Mouse (Mus musculus): ENCODE data around the gene Cd46. TPM values are rescaled to one million over a fixed set of nuclear protein-coding genes. Genes with fewer than 3 reads are reported as not detected.

Cd46 gene
- polyA plus RNA-seq, 1 experiment: 0.01 TPM

- TF ChIP-seq GATA1 (IDR thresholded peaks at IDR 0.05; ENCODE audit: low read length): no peak
Measured at GRCm38 (mm10) chr1:194995196-194995595, 96.9 kb downstream of the Cd46 start.

DNA sequence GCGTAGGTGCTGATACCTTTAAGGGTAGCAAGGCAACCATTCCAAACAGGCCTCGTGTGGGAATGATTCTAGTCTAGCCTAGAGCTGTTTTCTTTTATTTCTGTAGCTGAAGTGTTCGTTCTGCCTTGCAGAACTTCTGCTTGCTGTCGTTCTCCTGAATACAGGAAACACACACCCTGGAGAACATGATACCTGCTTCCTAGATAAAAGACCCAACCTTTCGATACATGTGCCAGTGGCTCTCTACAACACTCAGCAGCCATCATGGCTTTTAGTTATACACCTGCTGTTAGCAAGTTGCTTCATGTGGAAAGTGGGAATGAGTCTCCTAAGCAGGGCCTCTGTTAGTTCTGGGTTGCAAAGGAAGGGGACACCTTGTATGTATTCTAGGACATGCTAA, 97.8 kb downstream of the Cd46 start:
- no peak for TF ChIP-seq GATA1 (IDR thresholded peaks at IDR 0.05; ENCODE audit: low read length)

- TF ChIP-seq GATA1 (IDR thresholded peaks at IDR 0.05; ENCODE audit: low read length): peak; percentile 16
Measured at GRCm38 (mm10) chr1:194993409-194993988, 98.5 kb downstream of the Cd46 start.

DNA sequence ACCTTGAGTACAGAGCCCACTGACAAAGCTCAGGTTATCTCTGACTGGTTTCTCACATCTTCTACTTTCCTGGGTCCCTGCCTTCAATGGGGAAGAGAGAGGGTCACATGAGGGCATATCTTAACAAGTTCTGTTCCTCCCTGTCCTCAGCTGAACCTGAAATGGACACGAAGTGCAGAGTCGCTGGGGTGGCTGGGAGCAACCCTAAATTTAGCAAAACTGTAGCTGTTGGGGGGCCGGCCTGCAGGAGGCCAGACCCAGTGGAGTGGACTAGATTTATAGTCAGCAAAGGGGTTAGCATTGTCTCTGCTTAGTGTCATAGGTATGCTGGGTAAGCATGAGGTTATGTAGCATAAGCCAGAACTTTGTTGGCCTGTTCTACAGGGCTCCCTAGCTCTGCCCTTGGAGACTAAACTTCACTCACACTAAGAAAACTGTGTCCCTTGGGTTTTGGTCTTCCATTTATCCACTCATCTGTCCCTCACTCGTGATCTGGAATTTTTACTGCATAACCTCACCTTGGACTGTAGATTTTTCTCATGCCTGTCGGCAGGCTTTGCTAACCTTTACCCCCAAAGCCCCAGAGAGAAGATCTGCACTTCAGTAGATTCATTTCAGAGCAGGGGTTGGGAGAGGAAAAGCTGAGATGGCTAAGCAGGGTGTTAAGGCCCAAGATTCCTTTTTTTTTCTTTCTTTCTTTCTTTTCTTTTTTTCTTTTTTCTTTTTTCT, 99.3 kb downstream of the Cd46 start:
- no peak for TF ChIP-seq GATA1 (IDR thresholded peaks at IDR 0.05; ENCODE audit: low read length)

DNA sequence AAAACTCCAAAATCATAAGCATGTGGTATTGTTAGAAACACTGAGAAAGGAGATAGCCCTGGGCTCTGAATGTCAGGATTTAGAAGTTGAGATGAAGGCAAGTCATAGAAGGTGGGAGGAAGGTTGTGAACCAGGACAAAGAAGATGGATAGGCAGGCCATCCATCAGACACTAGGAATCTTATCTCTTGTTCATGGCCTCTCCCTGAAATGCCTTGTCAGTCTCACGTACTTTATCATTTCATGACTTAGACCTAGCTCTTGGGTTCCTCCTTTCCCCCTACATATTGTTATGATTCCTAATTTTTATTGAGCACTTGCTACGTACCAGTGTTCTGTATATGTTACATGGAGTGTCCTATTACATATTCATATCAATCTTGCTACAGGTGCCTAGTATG, 100.4 kb downstream of the Cd46 start:
- no peak for TF ChIP-seq GATA1 (IDR thresholded peaks at IDR 0.05; ENCODE audit: low read length)

DNA sequence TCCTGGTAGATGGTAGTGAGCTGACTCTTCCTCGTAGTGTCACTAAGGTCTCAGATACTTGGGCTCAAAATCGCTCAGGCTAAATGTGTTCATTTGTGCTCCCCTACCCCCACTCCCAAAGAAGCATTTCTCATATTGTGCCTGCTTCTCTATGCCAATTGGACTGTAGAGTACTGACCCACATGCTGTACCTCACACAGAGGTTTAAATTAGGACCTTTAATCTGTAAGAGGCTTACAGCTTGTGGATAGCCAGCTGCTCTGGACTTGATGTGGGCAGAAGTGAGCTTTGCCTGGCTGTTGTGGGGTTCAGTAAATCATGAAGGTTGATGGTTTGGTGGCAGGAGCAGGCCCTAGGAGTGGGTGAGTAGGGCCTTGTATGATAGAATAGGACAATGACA, 101.1 kb downstream of the Cd46 start:
- TF ChIP-seq GATA1 (IDR thresholded peaks at IDR 0.05; ENCODE audit: low read length): no peak

- TF ChIP-seq GATA1 (IDR thresholded peaks at IDR 0.05; ENCODE audit: low read length): no peak
Measured at GRCm38 (mm10) chr1:194989024-194989423, 103.0 kb downstream of the Cd46 start.

Other genes starting within 250 kb of the Cd46 start
- gene Cd34, start 153.4 kb downstream of the Cd46 start, polyA plus RNA-seq (2012): not detected in 2 replicates
- 3.1 and 3.4 TPM in 2 replicates for gene Cr1l, start 39.3 kb upstream of the Cd46 start, polyA plus RNA-seq (2012)
- not detected in 2 replicates for gene Cr2, start 84.5 kb upstream of the Cd46 start, polyA plus RNA-seq (2012)

All from G1E-ER4 (cell line).